Mouse (Mus musculus) adrenal gland, adult (tissue): ENCODE measurements around the gene Psg16.
A peak's percentile ranks its signal among the peaks of the same experiment; 100 is the strongest.

ENCODE experiments used
- DNase-seq, 2 experiments: peaks; one replicate each; pipeline ENCODE4 v3.0.0; 2022 to 2023; ENCODE audit warnings: low spot score in 1 of 2; ENCODE audit not compliant: inconsistent age in 2 of 2

Psg16 gene

DNA sequence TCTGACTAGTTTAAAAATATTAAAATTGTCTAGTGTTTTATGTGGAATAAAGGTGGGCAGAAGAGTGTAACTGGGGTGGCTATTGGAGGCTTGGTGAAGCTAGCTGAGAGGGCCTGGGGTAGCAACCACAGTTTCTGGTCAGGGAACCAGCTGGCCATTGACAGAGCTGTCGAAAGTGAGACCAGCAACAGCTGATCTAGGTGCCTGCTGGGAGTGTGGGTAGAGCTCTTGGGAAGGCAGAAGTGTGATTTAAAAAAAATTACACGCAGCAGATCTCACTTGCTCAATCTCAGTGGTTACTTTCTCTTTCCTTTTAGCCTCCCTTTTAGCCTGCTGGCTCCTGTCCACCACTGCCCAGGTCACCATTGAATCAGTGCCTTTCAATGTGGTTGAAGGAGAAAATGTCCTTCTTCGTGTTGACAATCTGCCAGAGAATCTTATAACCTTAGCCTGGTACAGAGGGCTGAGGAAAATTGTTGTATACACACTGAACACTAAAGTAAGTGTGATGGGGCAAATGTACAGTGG lies 16.3 kb downstream of the Psg16 start:
- DNase-seq = peak; percentile 35 to 86

DNA sequence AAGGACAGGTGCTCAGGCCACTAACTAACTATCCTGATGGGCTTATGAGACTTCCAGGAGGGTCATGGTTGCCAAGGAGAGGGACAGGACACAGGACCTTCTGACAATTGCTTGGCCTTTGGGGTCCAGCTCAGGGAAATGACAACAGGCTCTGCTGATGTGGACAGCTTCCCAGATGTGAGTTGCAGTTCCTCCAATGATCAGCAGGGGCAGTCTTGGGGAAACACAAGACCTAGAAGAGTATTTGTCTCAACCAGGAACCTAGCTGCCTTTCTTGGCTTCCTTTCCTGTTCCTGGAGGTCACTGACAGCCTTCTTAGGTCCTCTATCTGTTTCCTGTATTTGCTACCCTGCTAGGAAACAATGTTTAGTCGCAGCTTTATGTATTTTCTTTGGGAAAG lies 17.4 kb downstream of the Psg16 start:
- DNase-seq = peak in 1 of 2 experiments; percentile 62

DNA sequence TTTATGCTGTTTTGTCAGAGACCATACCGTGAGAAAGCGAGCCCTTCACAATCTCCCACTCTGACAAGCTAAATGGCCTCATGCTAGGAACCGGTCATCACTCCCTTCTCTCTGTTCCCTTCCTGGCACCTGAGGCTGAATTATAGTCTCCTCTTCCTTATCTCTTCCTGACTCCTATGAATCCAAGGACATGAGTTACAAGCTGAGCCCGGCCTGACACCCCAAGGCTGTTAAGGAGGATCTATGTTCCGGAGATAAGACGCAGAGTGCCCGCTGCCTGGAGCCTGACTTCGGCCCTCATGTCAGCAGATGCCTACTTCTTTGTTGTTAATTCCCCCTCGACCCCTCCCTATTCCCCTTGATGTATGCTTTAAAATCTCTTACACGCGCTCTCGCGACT lies 27.8 kb downstream of the Psg16 start:
- DNase-seq = peak; percentile 71 to 74

DNA sequence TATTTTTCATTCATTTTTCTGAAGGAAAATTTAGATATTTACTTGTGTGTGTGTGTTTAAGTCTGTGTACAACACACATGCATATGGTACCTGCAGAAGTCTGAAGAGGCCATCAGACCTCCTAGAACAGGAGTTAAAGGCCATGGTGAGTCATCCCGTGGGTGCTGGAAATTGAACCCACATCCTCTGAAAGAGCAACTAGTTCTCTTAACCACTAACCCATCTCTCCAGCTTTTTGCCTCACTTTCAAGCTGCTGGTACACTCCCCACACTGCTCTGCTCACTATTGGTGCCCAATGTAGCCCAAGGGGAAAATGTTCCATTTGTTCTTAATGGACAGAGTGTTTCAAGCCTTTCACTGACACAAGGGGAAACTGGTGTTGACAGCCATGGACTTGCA lies 61.5 kb downstream of the Psg16 start:
- DNase-seq = peak in 1 of 2 experiments; percentile 8

DNA sequence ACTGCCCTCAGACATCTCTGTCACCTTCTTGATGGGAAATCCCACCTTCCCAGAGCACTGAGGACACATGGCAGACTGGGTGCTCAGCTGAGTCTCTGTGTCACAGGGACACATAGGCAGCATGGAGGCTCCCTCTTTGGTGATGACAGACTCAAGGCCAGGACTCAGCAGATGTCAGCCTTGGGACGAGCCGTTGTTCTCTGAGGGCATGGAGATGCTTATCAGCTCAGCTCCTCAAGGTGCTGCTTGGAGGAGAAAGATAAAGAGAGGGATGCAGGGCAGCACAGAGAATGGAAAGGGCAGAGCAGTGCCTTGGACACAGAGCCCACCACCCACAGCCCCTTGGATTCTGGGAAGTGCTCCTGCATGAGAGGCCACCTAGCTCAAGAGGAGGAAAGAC lies 76.1 kb downstream of the Psg16 start, which contains the start of gene Ceacam3:
Gene Ceacam3 (plus strand): TSS at position 352 of the 400 bp plus-strand sequence.
- no peak for DNase-seq

DNA sequence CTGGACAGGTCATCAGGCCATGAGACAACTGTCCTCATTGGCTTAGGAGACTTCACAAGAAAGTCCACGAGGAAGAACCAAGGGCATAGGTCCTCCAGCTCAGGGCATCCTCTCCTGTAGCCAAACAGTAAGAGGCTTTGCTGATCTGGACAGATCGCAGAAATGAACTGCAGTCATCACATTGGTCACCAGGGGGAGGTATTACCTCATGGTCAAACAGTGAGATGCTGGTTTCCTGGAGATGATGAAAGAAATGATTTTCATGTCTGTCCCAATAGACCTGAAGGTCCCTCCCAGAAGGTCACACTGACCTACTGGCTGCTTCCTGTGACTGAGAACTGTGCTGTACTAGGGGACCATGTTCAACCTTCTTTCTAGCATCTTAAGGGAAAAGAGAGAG lies 81.8 kb downstream of the Psg16 start:
- DNase-seq = peak; percentile 50 to 88

DNA sequence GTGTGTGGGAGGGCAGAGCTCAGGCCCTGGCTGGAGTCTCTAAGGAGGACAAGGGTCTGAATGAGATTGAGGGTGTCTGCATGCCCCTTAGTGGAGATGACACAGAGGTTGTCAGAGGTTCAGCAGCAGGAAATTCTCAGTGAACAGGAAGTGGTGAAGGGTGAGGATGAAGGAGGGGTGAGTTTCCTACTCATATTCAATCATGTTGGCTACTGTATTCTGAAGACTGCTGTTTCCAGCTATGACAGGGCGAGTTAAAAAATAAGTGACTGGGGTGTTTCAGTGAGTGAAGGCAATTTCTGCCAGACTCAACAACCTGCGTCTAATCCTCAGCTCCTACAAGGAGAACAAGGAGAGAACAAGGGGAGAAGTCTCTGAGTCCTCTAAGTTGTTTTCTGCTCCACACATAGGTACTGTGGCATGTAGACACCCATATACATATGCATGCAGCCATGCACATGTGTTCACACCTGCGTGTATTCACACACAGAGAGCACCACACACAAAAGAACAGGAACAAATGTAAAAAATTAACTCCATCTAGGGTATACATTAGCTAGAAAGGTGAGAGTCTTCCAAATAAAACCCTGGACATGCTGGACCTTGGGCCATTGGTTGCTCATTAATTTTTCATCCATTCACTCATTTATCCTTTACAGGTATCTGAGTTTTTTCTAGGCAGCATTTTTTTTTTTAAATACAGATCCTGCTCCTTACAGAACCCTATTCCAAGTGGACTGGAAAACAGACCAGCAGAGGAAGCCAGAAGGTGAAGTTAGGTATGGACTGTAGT lies 83.2 kb downstream of the Psg16 start:
- DNase-seq = no peak

DNA sequence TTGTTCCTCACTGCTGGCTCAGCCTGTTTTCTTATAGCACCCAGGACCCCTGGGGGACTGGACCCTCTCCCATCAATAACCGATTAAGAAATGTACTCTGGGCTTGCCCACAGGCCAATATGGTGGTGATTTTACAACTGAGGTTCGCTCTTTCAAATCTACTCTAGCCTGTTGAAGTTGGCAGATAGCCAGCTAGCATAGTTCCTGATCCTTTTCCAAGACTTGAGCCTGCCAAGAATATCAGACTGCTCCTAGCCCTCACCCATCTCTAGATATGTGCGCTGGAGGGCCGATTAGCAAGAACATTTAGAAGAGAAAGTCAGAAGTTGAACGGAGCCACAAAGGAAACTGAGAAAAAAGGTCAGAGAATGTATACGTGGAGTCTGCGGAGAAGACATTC lies 85.2 kb downstream of the Psg16 start:
- DNase-seq = peak in 1 of 2 experiments; percentile 35

DNA sequence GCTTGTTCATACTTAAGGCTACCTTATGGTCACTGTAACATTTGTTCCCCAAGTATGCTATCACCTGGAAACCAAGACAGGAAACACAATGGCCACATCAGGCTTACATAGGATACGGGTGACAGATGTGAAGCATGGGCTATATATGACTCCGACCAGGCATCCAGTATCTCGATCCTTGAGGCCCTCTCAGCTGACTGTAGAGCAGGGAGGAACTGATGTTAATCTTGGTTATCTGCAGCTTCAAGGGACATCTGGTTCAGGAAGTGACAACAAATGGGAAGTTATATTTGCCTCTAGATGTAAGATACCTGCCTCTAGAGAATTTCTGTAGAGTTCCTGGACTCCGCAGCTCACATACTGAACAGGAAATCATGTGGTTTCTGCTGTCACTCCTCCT lies 98.0 kb downstream of the Psg16 start:
- no peak for DNase-seq
